Mouse (Mus musculus) thymus, postnatal 14 days (tissue): ENCODE data around the gene Prr3.
"Not testable (repeated sequence)": the region's sequence is repeated elsewhere in the genome, so short reads cannot be mapped to it uniquely, and the experiment has no call there.

Experiments
- DNase-seq: peaks from one replicate; pipeline ENCODE4 v3.0.0; 2021

Prr3 gene

GRCm38 (mm10) chr17:35979401-35980362 lies at the start of gene Prr3, which contains the start of gene Gnl1:
Prr3 (minus strand) TSS chr17:35980236.
Gnl1 (plus strand) TSS chr17:35979851.
- peak; percentile 91 for DNase-seq

- no peak for DNase-seq
These were observed 49.0 kb upstream of the Prr3 start for GRCm38 (mm10) chr17:36028879-36029619.

- DNase-seq: no peak
These were observed 47.6 kb upstream of the Prr3 start for GRCm38 (mm10) chr17:36027663-36028062.

GRCm38 (mm10) chr17:36025901-36026300 lies 45.9 kb upstream of the Prr3 start:
- DNase-seq: no peak

GRCm38 (mm10) chr17:36025197-36025596 lies 45.2 kb upstream of the Prr3 start:
- no peak for DNase-seq

GRCm38 (mm10) chr17:36023710-36024654 lies 43.9 kb upstream of the Prr3 start:
- peak; percentile 59 for DNase-seq

GRCm38 (mm10) chr17:36022922-36023321 lies 42.9 kb upstream of the Prr3 start:
- DNase-seq: no peak

- no peak for DNase-seq
These were observed 42.1 kb upstream of the Prr3 start for GRCm38 (mm10) chr17:36022098-36022497.

GRCm38 (mm10) chr17:36021309-36021708 lies 41.3 kb upstream of the Prr3 start:
- no peak for DNase-seq

- DNase-seq: peak; percentile 84
These were observed 40.4 kb upstream of the Prr3 start, which contains the start of gene H2-T24 for GRCm38 (mm10) chr17:36020191-36021073. H2-T24 (minus strand) TSS chr17:36020560.

- no peak for DNase-seq
These were observed 39.5 kb upstream of the Prr3 start for GRCm38 (mm10) chr17:36019519-36019918.

- no peak for DNase-seq
These were observed 38.9 kb upstream of the Prr3 start for GRCm38 (mm10) chr17:36018979-36019378.

- no peak for DNase-seq
These were observed 37.0 kb upstream of the Prr3 start for GRCm38 (mm10) chr17:36017046-36017445.

- no peak for DNase-seq
These were observed 34.9 kb upstream of the Prr3 start for GRCm38 (mm10) chr17:36014977-36015376.

- DNase-seq: not testable (repeated sequence)
These were observed 24.4 kb upstream of the Prr3 start for GRCm38 (mm10) chr17:36004409-36004808.

- no peak for DNase-seq
These were observed 23.3 kb upstream of the Prr3 start for GRCm38 (mm10) chr17:36003331-36003730.

- no peak for DNase-seq
These were observed 21.9 kb upstream of the Prr3 start for GRCm38 (mm10) chr17:36001966-36002365.

- peak; percentile 58 for DNase-seq
These were observed 21.3 kb upstream of the Prr3 start for GRCm38 (mm10) chr17:36001121-36001897.

GRCm38 (mm10) chr17:36000349-36000748 lies 20.3 kb upstream of the Prr3 start:
- DNase-seq: no peak

GRCm38 (mm10) chr17:35999356-35999755 lies 19.3 kb upstream of the Prr3 start:
- DNase-seq: peak; percentile 88
